ENCODE assay signal across 15 mouse cellular contexts in the genomic region with DNA sequence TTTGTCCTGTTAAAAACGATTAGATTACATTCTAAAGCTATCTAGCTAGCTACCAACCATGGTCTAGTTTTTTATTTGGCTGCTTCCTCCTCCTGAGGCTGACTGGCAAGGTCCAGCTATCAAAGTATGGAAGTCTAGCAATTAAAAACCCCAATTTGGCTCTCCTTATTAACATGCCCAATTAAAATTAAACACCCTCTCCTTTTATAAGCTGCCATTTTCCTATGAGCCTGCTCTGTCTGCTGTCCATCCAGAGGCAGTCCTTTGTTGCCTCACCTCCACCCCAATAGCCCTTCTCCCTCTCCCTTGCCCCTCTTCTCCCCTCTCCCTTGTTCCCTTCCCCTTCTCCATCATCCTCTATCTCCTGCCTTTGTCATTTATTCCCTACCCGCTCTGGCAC.
"Had no signal": no experiment of that assay in that cellular context is flagged by ENCODE, and none has a peak within 500 bp of the region (broad histone marks: within the 10 kb centered on the region; RNA-seq: fewer than 3 reads in every experiment).

No protein-coding gene starts in this region.

- ATAC-seq: lung, postnatal 0 days; midbrain, embryonic 16.5 days had no signal

- H3K9me3 ChIP-seq: liver, embryonic 15.5 days; neural tube, embryonic 15.5 days had no signal

- H3K36me3 ChIP-seq: liver, embryonic 15.5 days; neural tube, embryonic 15.5 days had no signal

- H3K4me3 ChIP-seq: left cerebral cortex, adult 2 months; liver, embryonic 15.5 days; myocyte; neural tube, embryonic 15.5 days had no signal

- H3K27me3 ChIP-seq: liver, embryonic 15.5 days; neural tube, embryonic 15.5 days had no signal

- H3K4me1 ChIP-seq: liver, embryonic 15.5 days; neural tube, embryonic 15.5 days had no signal

- H3K9ac ChIP-seq: liver, embryonic 15.5 days; neural tube, embryonic 15.5 days had no signal

- H3K4me2 ChIP-seq: liver, embryonic 11.5 days; liver, embryonic 15.5 days; neural tube, embryonic 15.5 days had no signal

- H3K27ac ChIP-seq: kidney, postnatal 0 days; left cerebral cortex, adult 2 months; liver, embryonic 15.5 days; neural tube, embryonic 15.5 days had no signal

- DNase-seq: kidney, adult 11 months; kidney, adult 9 months; kidney, postnatal 4 days; lung, adult 2 months; lung, postnatal 36 days; thymus, adult 18-20 months; thymus, postnatal 36 days had no signal
